Mouse (Mus musculus): ENCODE measurements around the gene Kit. TPM values are rescaled to one million over a fixed set of nuclear protein-coding genes. Genes with fewer than 3 reads are reported as not detected.

Kit gene
- 0.83 TPM for polyA plus RNA-seq (2017; shearing (Covaris generic))

GRCm38 (mm10) chr5:75574852-75575566, at the start of gene Kit:
Gene Kit (plus strand): TSS chr5:75574916.

